Mouse (Mus musculus) frontal cortex, postnatal 10 days (tissue): ENCODE measurements around the gene Sec24a.
"Not testable (repeated sequence)": the region's sequence is repeated elsewhere in the genome, so short reads cannot be mapped to it uniquely, and the experiment has no call there.

ENCODE experiments used
- DNase-seq, 2 experiments: peaks; one replicate each; pipeline ENCODE4 v3.0.0; 2022; ENCODE audit warnings: low spot score in 2 of 2, mixed read lengths in 1 of 2

Gene Sec24a

DNA sequence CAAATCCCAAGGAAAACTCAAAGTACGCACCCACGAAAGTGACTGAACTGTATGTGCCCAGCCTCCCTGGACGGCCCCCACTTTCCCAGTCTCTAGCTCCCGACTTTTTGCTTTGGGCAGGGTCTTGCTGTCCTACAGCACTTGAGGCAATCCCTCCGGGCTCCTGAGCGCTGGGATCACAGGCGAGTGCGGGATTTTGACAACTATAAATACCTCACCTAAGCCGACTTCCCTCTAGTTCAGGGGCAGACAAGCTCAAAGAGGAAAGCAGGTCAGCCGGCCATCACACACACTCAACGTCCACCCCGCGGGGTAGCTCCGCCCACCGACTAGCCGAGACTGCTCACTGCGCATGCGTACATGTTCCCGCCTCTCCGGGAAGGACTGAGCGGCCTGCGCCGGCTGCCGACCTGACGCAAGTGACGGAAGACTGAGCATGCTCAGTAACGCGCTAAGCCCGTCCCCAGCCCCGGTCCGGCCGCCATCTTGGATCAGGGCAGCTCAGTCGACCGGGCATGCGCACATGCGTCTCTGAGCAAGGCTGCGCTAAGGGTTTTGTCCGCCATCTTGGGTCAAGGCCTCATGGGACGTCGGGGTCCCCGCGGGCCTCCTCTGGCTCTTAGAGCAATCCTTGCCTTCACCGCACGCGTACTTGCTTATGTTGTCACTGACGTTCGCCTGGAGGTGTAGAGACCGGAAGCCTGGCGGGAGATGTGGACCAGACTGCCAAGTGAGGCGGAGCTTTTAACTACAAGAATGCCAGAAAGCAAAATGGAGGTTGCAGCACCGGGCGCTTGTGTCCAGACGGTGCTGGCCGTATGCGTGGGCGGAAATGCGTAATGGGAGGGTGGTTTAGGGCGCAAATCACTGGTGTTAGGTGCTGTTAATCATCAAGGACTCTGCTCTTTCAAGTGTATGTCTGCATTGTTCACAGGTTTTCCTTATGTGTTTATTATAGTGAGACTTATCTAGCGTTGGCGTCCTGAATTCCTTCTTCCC is 74.8 kb downstream of the Sec24a start, which contains the start of gene 0610009B22Rik:
Gene 0610009B22Rik (minus strand): TSS at position 545 of the 999 bp plus-strand sequence.
- DNase-seq, result peak; percentile 99 to 100

DNA sequence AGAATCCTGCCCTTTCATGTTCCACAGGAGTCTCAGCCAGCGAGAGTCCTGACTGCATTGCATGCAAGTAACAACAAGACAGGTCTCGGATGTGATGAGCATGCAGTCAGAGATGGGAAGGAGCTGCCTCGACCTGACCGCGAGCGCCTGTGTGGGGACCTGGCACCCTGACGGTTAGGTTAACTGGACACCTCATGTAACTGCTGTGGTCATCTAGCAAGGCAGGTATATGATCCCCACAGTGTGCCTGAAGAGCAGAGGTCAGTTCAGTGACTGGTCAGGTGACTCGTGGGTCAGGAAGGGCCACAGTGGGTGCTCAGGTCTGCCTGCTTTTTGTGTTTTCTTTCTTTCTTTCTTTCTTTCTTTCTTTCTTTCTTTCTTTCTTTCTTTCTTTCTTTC is 81.5 kb downstream of the Sec24a start:
- no peak for DNase-seq

DNA sequence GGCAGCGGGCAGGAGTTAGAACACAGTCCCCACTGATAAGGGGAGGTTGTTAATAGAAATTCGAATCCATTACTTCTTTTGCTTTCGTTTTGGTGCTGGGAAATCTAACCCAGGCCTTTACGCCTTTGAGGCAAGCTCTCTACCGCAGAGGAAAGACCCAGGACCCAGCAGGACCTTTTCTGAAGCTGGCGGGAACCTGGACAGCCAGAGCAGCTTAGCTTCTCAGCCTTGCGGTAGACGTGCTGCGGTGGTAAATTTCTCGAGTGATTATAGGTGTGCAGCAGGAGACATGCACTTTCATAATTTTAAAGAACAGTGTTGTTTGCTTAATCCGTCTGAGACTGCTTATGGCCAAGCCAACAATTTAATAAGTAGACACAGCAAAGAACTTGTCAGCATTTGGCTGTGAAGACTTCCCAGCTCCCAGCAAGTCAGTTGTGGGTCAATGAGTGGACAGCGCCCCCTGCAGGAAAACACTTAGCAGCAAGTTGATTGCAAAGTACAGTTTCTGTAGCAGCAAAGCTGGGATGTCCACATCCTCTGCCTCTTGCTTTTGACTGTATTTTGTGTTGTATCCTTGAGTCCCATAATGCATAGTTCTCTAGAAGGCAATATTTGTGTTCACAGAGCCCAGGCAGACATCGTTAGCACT is 82.0 kb downstream of the Sec24a start:
- peak; percentile 45 to 82 for DNase-seq

DNA sequence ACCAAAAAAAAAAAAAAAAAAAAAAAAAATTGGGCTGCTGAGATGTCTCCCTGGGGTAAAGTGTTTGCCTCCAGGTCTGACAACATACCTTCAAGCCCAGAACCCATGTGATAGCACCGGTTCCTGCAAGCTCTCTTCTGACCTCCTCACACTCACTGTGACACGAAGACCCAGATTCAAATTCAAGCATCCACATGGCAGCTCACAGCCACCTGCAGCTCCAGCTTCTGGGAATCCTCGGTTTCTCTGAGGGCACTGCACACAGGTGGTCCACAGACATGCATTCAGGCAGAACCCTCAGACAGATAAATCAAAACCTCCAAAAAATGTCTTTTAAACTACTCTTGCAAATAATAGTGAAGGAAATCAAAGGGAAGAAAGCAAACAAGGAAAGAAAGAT is 84.0 kb downstream of the Sec24a start:
- no peak for DNase-seq

DNA sequence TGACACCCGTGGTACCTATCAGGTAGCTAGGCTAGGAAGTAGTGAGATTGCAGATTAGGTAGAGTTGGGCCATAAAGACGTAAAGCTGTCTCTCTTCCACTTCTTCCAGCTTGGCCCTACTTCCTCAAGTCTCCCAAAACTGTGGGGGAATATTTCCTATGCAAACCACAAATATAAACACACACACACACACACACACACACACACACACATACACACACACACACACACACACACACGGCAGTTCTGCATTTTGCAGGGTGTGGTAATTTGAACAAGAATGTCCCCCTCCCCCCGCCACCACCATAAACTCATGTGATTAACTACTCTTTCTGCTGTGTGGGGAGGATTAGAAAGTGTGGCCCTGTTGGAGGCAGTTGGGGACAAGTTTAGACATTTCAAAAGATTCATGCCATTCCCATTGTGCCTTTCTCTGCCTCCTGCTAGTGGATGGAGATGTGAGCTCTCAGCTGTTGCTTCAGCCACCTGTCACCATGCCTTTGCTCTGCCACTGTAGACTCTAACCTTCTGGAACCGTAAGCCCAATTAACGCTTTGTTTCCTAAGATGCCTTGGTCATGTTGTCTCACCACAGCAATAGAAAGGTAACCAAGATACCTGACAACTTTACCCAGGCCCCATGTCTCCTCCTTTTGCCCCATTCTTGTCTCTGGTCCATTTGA is 85.6 kb downstream of the Sec24a start:
- DNase-seq, result no peak

DNA sequence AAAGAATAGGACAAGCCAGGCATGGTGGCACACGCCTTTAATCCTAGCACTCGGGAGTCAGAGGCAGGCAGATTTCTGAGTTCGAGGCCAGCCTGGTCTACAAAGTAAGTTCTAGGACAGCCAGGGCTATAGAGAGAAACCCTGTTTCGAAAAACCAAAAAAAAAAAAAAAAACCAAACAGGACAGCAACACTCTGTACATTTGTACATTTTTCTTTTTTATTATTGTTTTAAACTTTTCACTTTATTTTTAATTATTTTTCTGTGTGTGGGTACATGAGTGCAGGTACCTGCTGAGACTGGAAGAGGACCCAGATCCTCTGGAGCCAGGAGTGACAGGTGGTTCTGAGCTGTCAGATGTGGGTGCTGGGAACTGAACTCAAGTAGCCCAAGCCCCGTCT is 88.0 kb downstream of the Sec24a start:
- no peak for DNase-seq

DNA sequence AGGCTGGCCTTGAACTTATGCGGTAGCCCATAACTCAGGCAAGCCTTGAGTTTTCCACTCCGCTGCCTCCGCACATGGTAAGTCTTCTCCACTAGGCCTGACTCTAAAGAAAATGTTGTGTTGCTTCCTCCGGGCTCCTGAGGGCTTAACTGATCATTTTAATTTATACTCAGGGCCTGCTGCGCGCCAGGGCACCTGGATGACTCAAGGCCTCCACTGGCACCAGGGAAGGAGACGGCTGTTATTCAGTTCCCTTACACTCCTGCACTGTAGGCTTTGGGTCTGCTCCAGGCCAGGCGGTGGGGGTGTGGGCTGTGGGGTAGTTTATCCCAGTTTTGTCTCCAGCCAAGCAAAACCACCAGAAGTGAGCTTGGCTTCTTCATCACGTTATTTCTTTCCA is 90.1 kb downstream of the Sec24a start:
- DNase-seq, result no peak

DNA sequence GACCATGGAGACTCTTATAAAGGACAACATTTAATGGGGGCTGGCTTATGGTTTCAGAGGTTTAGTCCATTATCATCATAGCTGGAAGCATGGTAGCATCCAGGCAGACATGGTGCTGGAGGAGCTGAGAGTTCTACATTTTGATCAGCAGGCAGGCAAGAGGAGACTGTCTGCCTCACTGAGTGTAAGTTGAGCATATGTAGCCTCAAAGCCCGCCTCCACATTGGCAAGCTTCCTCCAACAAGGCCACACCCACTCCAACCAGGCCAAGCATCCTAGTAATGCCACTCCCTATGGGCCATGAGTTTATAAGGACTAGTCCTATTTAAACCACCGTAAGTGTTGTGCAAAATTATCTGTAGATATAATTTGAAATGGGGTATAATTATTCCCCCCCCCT is 92.1 kb downstream of the Sec24a start:
- DNase-seq, result no peak

DNA sequence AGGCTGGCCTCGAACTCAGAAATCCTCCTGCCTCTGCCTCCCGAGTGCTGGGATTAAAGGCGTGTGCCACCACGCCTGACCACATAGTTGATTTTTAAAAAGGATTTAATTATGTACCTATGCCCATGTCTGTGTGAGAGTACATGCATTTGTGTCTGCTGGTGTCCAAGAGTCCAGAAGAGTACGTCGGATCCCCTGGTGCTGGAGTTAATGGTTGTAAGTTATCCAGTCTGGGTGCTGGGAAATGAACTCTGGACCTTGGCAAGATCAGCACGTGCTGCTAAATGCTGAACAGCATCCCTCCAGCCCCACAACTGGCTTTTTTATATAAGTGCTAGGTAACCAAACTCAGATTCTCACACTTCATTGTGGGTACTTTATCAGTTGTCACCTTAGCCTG is 92.6 kb downstream of the Sec24a start:
- DNase-seq, result no peak

DNA sequence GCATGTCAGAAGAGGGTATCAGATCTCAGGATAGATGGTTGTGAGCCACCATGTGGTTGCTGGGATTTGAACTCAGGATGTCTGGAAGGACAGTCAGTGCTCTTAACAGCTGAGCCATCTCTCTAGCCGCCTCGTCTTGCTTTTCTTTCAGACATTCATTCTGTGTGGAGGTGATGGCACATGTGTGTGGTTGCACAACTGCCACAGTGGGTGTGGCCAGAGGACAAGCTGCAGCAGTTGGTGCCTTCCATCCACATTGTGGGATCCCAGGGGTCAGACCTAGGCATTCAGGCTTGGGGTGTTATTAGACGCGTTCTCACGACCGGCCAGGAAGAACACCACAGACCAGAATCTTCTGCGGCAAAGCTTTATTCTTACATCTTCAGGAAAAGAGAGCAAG is 98.7 kb downstream of the Sec24a start:
- not testable (repeated sequence) for DNase-seq

DNA sequence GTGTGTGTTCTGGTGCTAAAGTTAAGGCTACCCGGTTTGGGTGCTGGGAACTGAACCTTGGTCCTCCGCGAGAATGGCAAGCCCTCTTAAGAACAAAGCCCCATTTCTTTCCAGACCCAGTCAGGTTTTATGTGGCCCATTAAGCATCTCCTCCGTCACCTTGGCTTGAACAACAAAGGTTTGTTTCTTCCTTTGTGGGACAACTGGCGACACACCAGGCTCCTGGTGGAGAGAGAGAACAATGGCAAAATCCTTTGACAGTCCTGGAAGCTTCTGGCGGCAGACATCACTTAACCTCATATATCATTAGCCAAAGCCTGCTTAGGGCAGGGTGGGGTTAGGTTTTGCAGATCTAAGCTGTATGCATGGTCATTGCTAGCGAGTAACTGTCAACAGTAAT is 100.8 kb downstream of the Sec24a start:
- DNase-seq, result no peak

DNA sequence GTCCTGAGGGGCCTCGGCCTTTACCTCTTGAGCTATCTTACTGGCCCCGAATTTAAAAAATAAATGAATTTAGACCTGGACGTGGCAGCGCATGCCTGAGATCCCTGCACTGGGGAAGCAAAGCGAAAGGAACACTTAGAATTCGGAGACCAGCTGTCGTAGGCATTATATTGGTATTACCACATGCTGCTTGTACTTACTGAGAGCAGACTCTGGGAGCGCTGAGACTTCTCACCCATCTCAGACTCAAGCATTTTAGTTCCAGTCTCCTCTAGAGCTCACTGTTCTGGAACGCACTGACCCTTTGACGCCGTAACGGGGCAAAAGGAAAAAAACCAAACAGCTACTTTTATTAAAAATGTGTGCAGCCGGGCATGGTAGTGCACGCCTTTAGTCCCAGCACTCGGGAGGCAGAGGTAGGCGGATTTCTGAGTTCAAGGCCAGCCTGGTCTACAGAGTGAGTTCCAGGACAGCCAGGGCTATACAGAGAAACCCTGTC is 101.5 kb downstream of the Sec24a start:
- DNase-seq, result no peak

DNA sequence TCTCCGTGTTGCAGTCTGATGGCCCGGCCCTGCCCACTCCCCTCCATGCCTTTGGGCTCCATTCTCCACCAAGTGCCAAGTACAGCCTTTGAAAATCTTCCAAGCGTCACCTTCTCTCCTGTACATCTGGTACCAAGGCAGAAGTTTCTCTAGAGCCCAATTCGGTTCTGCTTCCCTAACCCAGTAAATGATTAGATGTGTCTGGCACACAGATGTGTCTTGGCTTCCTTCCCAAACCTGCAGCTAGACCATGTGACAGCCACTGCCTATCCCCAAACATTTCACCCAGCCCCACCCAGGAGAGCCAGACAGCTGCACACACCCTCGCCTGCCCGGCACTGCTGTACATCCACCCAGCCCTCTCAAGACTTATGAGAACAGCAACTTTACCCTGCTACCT is 104.7 kb downstream of the Sec24a start:
- DNase-seq, result no peak

DNA sequence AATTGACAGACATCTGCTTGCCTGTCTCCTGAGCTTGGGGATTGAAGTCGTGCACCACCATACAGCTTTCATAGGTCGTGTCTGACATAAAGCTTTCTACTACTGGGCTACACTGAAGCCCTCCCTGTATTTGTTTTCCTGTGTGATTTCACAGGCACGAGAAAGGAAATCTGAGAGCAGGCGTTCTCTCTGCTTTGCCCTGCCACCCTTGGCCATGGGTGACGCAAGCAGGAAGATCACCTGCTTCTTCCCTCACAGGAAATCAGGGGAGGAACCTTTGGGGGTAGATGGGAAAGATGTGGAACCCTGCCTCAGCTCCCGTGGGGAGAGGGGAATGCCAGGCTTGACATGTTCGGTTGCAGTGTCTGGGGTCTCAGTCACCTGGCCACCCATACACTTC is 105.1 kb downstream of the Sec24a start:
- no peak for DNase-seq

DNA sequence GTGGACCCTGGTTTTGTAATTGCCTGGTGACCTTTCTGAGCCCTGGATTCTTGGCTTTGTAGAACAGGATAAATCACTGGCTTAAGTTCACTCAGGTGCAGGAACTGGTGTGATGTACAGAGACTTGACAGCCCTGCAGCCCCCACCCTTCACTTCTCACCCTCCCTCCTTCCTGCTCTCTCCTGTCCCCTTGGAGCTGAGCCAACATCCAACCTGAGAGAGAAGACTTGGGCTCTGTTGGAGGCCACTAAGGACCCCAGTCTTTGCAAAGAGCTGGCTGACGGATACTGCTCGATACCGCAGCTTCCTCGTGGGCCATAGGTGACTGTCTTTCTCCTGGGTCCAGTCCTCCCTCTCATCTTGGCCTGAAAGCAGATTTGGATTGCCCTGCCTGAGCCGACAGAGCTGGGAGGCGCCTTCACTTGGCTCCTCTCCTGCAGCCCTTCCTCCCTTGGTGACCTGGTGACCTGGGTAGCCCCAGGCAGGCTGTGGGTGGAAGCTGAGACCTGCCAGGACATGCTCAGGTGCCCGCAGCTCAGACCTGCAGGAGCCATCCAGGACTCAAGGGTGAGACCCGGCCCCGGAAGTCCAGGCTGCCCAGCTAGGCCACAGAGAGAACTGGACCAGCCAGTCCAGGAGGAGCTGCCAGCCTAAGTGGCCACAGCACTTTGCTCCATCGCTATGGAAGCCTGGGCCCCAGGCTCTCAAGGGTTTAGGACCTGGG is 106.5 kb downstream of the Sec24a start:
- DNase-seq, result no peak

DNA sequence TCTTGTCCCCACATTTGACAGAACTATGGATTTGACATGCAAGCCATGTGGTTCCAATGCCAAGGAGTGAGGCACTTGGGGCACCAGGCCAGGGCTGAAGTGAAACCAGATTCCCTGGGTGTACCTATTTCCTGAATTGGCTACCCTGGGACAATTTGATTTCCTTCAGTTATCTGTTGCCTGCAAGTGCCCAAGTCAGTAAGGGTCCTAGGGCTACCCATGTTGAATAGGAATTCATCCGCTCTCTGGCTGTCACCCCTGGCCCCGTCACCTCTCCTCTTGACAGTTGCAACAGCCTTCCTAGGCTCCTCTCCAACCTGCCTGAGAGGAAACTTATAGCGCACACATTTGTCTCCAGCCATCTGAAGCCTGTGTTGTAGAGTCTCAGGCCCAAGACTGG is 108.5 kb downstream of the Sec24a start:
- no peak for DNase-seq

DNA sequence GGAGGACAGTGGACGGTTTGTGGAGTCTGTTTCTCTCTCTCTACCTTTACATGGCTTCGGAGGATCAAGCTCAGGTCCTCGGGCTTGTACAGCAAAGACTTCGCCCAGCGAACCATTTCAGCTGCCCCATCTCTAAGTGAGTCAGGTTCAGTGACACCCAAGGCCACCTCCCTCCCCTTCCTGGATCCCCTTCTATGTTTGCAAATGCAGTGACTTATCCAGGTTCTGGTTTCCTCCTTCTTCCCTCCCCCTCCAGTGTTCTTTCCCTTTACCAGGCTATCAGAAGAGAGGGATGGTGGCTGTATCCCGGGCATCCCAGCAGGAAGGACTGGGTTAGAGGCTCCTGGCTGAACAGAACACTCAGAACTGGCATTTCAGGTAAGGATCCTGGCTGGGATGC is 109.7 kb downstream of the Sec24a start:
- DNase-seq, result no peak

DNA sequence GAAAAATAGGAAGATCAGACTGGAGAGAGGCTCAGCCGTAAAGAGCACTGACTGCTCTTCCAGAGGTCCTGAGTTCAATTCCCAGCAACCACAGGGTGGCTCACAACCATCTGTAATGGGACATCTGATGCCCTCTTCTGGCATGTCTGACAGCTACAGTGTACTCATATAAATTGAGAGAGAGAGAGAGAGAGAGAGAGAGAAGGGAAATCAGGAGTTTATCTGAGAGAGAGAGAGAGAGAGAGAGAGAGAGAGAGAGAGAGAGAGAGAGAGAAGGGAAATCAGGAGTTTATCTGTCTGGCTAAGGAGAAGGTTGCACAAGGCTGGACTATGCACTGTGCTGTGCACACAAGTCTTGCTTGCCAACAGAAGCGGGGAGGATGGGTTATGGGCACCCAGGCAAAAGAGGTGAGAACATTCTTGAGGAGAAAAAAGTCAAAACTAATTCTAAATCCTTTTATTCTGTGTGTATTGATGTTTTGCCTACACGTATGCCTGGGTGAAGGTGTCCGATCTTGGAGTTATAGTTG is 110.5 kb downstream of the Sec24a start:
- DNase-seq, result no peak

DNA sequence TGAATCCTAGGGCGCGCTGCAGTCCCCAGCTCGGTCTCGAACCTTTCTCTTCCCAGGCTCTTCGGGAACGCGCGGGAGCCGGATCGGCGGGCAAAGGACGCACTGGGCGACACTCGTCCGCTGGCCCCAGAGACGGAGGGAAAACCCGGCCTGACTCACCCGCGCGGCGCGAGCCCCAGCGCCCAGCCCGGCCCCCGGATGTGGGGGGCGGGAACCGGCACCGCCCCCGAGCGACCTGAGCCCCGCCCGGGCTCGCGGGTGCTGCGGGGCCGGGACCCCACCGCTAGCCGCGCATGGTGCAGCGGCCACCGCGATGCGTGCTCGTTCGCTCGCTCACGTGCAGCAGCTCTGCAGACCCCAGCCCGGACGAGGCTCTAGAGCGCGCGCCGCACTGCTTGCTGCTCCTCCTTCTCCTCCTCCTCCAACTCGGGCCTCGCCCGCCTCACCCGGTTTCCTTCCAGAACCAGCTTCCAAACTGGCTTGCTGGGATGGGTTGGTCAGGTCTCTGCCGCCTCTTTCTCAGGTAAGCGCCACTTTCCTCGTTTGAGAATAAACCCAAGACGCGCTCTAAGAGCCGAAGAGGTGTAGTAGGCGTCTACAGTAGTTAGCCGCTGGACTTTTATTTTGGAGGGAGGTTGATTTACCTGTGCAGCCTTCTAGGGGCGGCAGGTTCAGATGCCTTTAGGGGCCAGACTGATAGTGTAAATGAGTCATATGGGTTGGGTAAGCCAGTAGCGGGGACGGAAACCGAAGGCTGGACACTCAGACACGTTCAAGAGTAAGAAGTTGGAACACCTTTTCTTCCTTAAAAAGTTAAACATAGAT is 112.5 kb downstream of the Sec24a start, which contains the start of the genes N4bp3 and D930048N14Rik:
Gene N4bp3 (minus strand): TSS at position 152 of the 825 bp plus-strand sequence.
Gene D930048N14Rik (plus strand): TSS at position 264 of the 825 bp plus-strand sequence.
- DNase-seq, result peak in 1 of 2 experiments; percentile 42

DNA sequence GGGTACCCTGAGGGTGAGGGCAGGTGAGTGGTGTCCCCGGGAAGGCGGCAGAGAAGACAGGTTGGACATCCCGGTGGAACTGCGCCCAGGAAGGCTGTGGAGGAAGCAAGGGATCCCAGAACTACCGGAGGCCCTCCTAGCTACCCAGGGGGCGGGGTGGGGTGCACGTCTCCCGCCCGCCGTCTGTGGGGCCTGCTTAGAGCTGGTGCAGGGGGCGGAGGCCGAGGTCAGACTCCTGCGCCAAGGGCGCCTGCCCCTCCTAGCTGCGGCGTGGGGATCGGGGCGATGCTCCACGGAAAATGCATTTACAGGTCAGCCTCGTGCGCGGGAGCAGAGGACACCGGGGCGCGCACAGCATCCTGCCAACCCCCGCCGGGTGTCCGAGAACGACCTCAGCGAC is 113.2 kb downstream of the Sec24a start:
- DNase-seq, result no peak
